11 mouse cellular contexts compared by ENCODE assay signal in genomic region chr15:102999955-103000354, GRCm38 (mm10). TPM values are rescaled to one million over a fixed set of nuclear protein-coding genes. Genes with fewer than 3 reads are reported as not detected.
DNase-seq lines count a peak whose midpoint lies in the region; ATAC-seq and TF ChIP-seq lines count a peak whose summit lies in the region.
"Had no signal": no experiment of that assay in that cellular context is flagged by ENCODE, and none has a peak within 500 bp of the region (broad histone marks: within the 10 kb centered on the region; RNA-seq: fewer than 3 reads in every experiment).

No protein-coding gene starts in this region.

- intact Hi-C loops in heart, postnatal 10 days (cut with DNase I) = no loop called here
- intact Hi-C loops in left cerebral cortex, postnatal 25 days (cut with DNase I) = no loop called here

- no peak for ATAC-seq in heart, postnatal 0 days (ENCODE audit: insufficient read depth, low read depth)
- no peak; the same call in 1 of the 2 replicates for ATAC-seq in G1E (ENCODE audit: extremely low read depth, insufficient number of reproducible peaks, low FRiP score, poor library complexity, severe bottlenecking)
- ATAC-seq in limb, embryonic 15.5 days (ENCODE audit: insufficient number of reproducible peaks, low FRiP score, low TSS enrichment, low read depth) = peak; percentile 38; the same call in 1 of the 2 replicates

- H3K27ac ChIP-seq in heart, postnatal 0 days (ENCODE audit: low read depth) = no peak overlapping the region
- H3K27ac ChIP-seq in embryonic facial prominence, embryonic 10.5 days (replicated peaks) = no peak overlapping the region
- peak overlapping the region; percentile 79 for H3K27ac ChIP-seq in limb, embryonic 15.5 days
- H3K27ac ChIP-seq: forebrain, embryonic 12.5 days had no signal

- H3K4me2 ChIP-seq in heart, postnatal 0 days (ENCODE audit: low read depth, low read length) = peak overlapping the region; percentile 72; the same call in 1 of the 2 replicates
- H3K4me2 ChIP-seq in limb, embryonic 15.5 days = peak overlapping the region; percentile 81

- peak overlapping the region; percentile 46; the same call in 1 of the 2 replicates for H3K4me3 ChIP-seq in heart, postnatal 0 days (ENCODE audit: low read depth, low read length)
- peak overlapping the region; percentile 74 for H3K4me3 ChIP-seq in G1E (ENCODE audit: low read depth, low read length)
- H3K4me3 ChIP-seq in embryonic facial prominence, embryonic 10.5 days = no peak overlapping the region
- H3K4me3 ChIP-seq in limb, embryonic 15.5 days = peak overlapping the region; percentile 47

- peaks cover 25% of the 10 kb centered on the region for H3K4me1 ChIP-seq in heart, postnatal 0 days (ENCODE audit: control insufficient read depth, insufficient read depth)
- H3K4me1 ChIP-seq in G1E (ENCODE audit: insufficient read depth, low read depth, low read length) = peaks cover 88% of the 10 kb centered on the region
- peaks cover 19% of the 10 kb centered on the region for H3K4me1 ChIP-seq in embryonic facial prominence, embryonic 10.5 days
- peaks cover 29% of the 10 kb centered on the region for H3K4me1 ChIP-seq in limb, embryonic 15.5 days

- WGBS in heart, postnatal 0 days = 44% methylated on average over 11 of the region's 11 CpGs
- 1% methylated on average over 11 of the region's 11 CpGs for WGBS in embryonic facial prominence, embryonic 10.5 days
- 6% methylated on average over 11 of the region's 11 CpGs for WGBS in limb, embryonic 15.5 days

- peaks cover 98% of the 10 kb centered on the region for H3K27me3 ChIP-seq in heart, postnatal 0 days (ENCODE audit: control insufficient read depth, insufficient read depth, low read length)
- H3K27me3 ChIP-seq in G1E (ENCODE audit: insufficient read depth, low read length) = peaks cover 8% of the 10 kb centered on the region
- H3K27me3 ChIP-seq in embryonic facial prominence, embryonic 10.5 days (replicated peaks; ENCODE audit: low read depth, poor library complexity, severe bottlenecking) = peaks cover 100% of the 10 kb centered on the region
- peaks cover 98% of the 10 kb centered on the region for H3K27me3 ChIP-seq in limb, embryonic 15.5 days

- H3K36me3 ChIP-seq in heart, postnatal 0 days (replicated peaks; ENCODE audit: control insufficient read depth, insufficient read depth, low read length) = no peaks in the 10 kb centered on the region
- H3K36me3 ChIP-seq in G1E (replicated peaks) = peaks cover 10% of the 10 kb centered on the region
- H3K36me3 ChIP-seq in embryonic facial prominence, embryonic 10.5 days (replicated peaks) = no peaks in the 10 kb centered on the region
- H3K36me3 ChIP-seq in limb, embryonic 15.5 days = no peaks in the 10 kb centered on the region
- H3K36me3 ChIP-seq: forebrain, embryonic 12.5 days had no signal

- no peak for TF ChIP-seq CTCF in heart, postnatal 0 days (IDR thresholded peaks at IDR 0.05; ENCODE audit: low read depth)
- TF ChIP-seq CTCF in G1E (IDR thresholded peaks at IDR 0.05; ENCODE audit: low read depth, low read length) = no peak

- no peak for DNase-seq in heart, postnatal 0 days (ENCODE audit: low spot score)
- DNase-seq in heart, postnatal 10 days = no peak
- DNase-seq in G1E (ENCODE audit: low spot score) = no peak
- peak; percentile 32 for DNase-seq in embryonic facial prominence, embryonic 10.5 days (ENCODE audit: low spot score)
- DNase-seq in frontal cortex, postnatal 25 days (ENCODE audit: low spot score in 2 of 2) = no peak
- DNase-seq in left cerebral cortex, postnatal 25 days (ENCODE audit: low spot score in 2 of 2) = no peak
- no peak for DNase-seq in T-cell, adult 2 months (ENCODE audit: low spot score)
- DNase-seq: cerebellum, adult 8-10 months had no signal

- TF ChIP-seq EP300 in heart, postnatal 0 days (IDR thresholded peaks at IDR 0.05; ENCODE audit: low read depth) = no peak

- H3K9me3 ChIP-seq in heart, postnatal 0 days (replicated peaks; ENCODE audit: control insufficient read depth, low read length) = no peaks in the 10 kb centered on the region
- no peaks in the 10 kb centered on the region for H3K9me3 ChIP-seq in G1E (replicated peaks)
- no peaks in the 10 kb centered on the region for H3K9me3 ChIP-seq in embryonic facial prominence, embryonic 10.5 days
- no peaks in the 10 kb centered on the region for H3K9me3 ChIP-seq in limb, embryonic 15.5 days
- H3K9me3 ChIP-seq: forebrain, embryonic 12.5 days had no signal

- no peak overlapping the region for H3K9ac ChIP-seq in heart, postnatal 0 days (replicated peaks; ENCODE audit: low read depth, low read length)
- no peak overlapping the region for H3K9ac ChIP-seq in limb, embryonic 15.5 days
- H3K9ac ChIP-seq: forebrain, embryonic 12.5 days had no signal

RNA-seq across cellular contexts. Expression of gene Hoxc6, which starts 1.9 kb away (rescaled TPM):
- not detected in 2 replicates for total RNA-seq in heart, postnatal 0 days (2014; rRNA removed; ENCODE audit: low replicate concordance)
- 0.12 TPM in 1 of 2 replicates, not detected in the other for polyA plus RNA-seq in heart, postnatal 0 days (2015; fragmentation: Nextera tagmentation; extraction: Ambion mirVana)
- total RNA-seq in heart, postnatal 10 days (2021) = under 1 TPM in 1 of 2 experiments, not detected in 1; 0.15 TPM
- total RNA-seq in G1E (2014; fragmentation: Nextera tagmentation) (16.3 and 37.1 TPM in 2 replicates), G1E (2017) (8.6 and 12.0 TPM in 2 replicates)
- 27.1 and 28.6 TPM in 2 replicates for polyA plus RNA-seq in G1E (2012)
- polyA plus RNA-seq in embryonic facial prominence, embryonic 10.5 days (2016; fragmentation: Nextera tagmentation; extraction: Ambion mirVana) = not detected in 2 replicates
- 1.7 and 2.3 TPM in 2 replicates for polyA plus RNA-seq in limb, embryonic 15.5 days (2015; fragmentation: Nextera tagmentation; extraction: Ambion mirVana)
- not detected for total RNA-seq in left cerebral cortex, postnatal 25 days (2021)
- total RNA-seq: layer of hippocampus, adult 18-20 months had no signal
- polyA plus RNA-seq: forebrain, embryonic 12.5 days had no signal

RNA-seq across cellular contexts. Expression of gene Hoxc8, which starts 9.5 kb away (rescaled TPM):
- not detected in 2 replicates for total RNA-seq in heart, postnatal 0 days (2014; rRNA removed; ENCODE audit: low replicate concordance)
- not detected in 2 replicates for polyA plus RNA-seq in heart, postnatal 0 days (2015; fragmentation: Nextera tagmentation; extraction: Ambion mirVana)
- total RNA-seq in heart, postnatal 10 days (2021) = not detected
- total RNA-seq in G1E (2014; fragmentation: Nextera tagmentation) = 21.1 and 26.6 TPM in 2 replicates
- 2.0 and 2.7 TPM in 2 replicates for total RNA-seq in G1E (2017)
- polyA plus RNA-seq in G1E (2012) = 10.1 and 12.2 TPM in 2 replicates
- polyA plus RNA-seq in embryonic facial prominence, embryonic 10.5 days (2016; fragmentation: Nextera tagmentation; extraction: Ambion mirVana) = not detected in 2 replicates
- 1.5 and 3.0 TPM in 2 replicates for polyA plus RNA-seq in limb, embryonic 15.5 days (2015; fragmentation: Nextera tagmentation; extraction: Ambion mirVana)
- not detected for total RNA-seq in left cerebral cortex, postnatal 25 days (2021)
- total RNA-seq: layer of hippocampus, adult 18-20 months had no signal
- polyA plus RNA-seq: forebrain, embryonic 12.5 days had no signal

RNA-seq across cellular contexts. Expression of gene Hoxc4, which starts 18.8 kb away (rescaled TPM):
- total RNA-seq in heart, postnatal 0 days (2014; rRNA removed; ENCODE audit: low replicate concordance) = not detected in 2 replicates
- polyA plus RNA-seq in heart, postnatal 0 days (2015; fragmentation: Nextera tagmentation; extraction: Ambion mirVana) = 0.16 TPM in 1 of 2 replicates, not detected in the other
- total RNA-seq in heart, postnatal 10 days (2021) = under 1 TPM in 1 of 2 experiments, not detected in 1; 0.24 TPM
- 29.3 and 33.9 TPM in 2 replicates for total RNA-seq in G1E (2014; fragmentation: Nextera tagmentation)
- total RNA-seq in G1E (2017) = 11.0 and 12.2 TPM in 2 replicates
- 60.1 and 65.8 TPM in 2 replicates for polyA plus RNA-seq in G1E (2012)
- polyA plus RNA-seq in embryonic facial prominence, embryonic 10.5 days (2016; fragmentation: Nextera tagmentation; extraction: Ambion mirVana) = 0.11 and 0.16 TPM in 2 replicates
- polyA plus RNA-seq in limb, embryonic 15.5 days (2015; fragmentation: Nextera tagmentation; extraction: Ambion mirVana) = 1.7 and 2.7 TPM in 2 replicates
- total RNA-seq in left cerebral cortex, postnatal 25 days (2021) = not detected
- total RNA-seq: layer of hippocampus, adult 18-20 months had no signal
- polyA plus RNA-seq: forebrain, embryonic 12.5 days had no signal

RNA-seq across cellular contexts. Expression of gene Hoxc9, which starts 23.7 kb away (rescaled TPM):
- not detected in 2 replicates for total RNA-seq in heart, postnatal 0 days (2014; rRNA removed; ENCODE audit: low replicate concordance)
- not detected in 2 replicates for polyA plus RNA-seq in heart, postnatal 0 days (2015; fragmentation: Nextera tagmentation; extraction: Ambion mirVana)
- total RNA-seq in heart, postnatal 10 days (2021) = not detected
- 5.0 and 7.9 TPM in 2 replicates for total RNA-seq in G1E (2014; fragmentation: Nextera tagmentation)
- 3.3 and 3.9 TPM in 2 replicates for total RNA-seq in G1E (2017)
- polyA plus RNA-seq in G1E (2012) = 9.8 and 12.0 TPM in 2 replicates
- not detected in 2 replicates for polyA plus RNA-seq in embryonic facial prominence, embryonic 10.5 days (2016; fragmentation: Nextera tagmentation; extraction: Ambion mirVana)
- polyA plus RNA-seq in limb, embryonic 15.5 days (2015; fragmentation: Nextera tagmentation; extraction: Ambion mirVana) = 0.93 and 1.3 TPM in 2 replicates
- total RNA-seq in left cerebral cortex, postnatal 25 days (2021) = not detected
- total RNA-seq: layer of hippocampus, adult 18-20 months had no signal
- polyA plus RNA-seq: forebrain, embryonic 12.5 days had no signal

RNA-seq across cellular contexts. Expression of gene Hoxc5, which starts 32.7 kb away (rescaled TPM):
- total RNA-seq in heart, postnatal 0 days (2014; rRNA removed; ENCODE audit: low replicate concordance) = 0.15 TPM in 1 of 2 replicates, not detected in the other
- polyA plus RNA-seq in heart, postnatal 0 days (2015; fragmentation: Nextera tagmentation; extraction: Ambion mirVana) = not detected in 2 replicates
- under 1 TPM; 0.12 to 0.15 TPM for total RNA-seq in heart, postnatal 10 days (2021)
- total RNA-seq in G1E (2014; fragmentation: Nextera tagmentation) = 9.9 and 19.8 TPM in 2 replicates
- total RNA-seq in G1E (2017) = 7.6 and 9.1 TPM in 2 replicates
- polyA plus RNA-seq in G1E (2012) = 11.4 and 12.4 TPM in 2 replicates
- polyA plus RNA-seq in embryonic facial prominence, embryonic 10.5 days (2016; fragmentation: Nextera tagmentation; extraction: Ambion mirVana) = 0.07 and 0.18 TPM in 2 replicates
- polyA plus RNA-seq in limb, embryonic 15.5 days (2015; fragmentation: Nextera tagmentation; extraction: Ambion mirVana) = 2.3 TPM in 2 replicates
- total RNA-seq in left cerebral cortex, postnatal 25 days (2021) = not detected
- total RNA-seq: layer of hippocampus, adult 18-20 months had no signal
- polyA plus RNA-seq: forebrain, embryonic 12.5 days had no signal

Comparison
In these comparisons a context has a peak if more than half of its experiments do, and no peak if none do; other contexts are left out.
1. RNA of gene Hoxc4, which starts 18.8 kb away (total RNA-seq): 11.0 to 33.9 TPM in G1E; 0.24 TPM in heart, postnatal 10 days, not detected in heart, postnatal 0 days and not detected in left cerebral cortex, postnatal 25 days; every median in the first group is over 4 times any median in the second.